Mouse (Mus musculus): ENCODE data around the gene Fstl5. TPM values are rescaled to one million over a fixed set of nuclear protein-coding genes. Genes with fewer than 3 reads are reported as not detected.
"Not testable (repeated sequence)": the region's sequence is repeated elsewhere in the genome, so short reads cannot be mapped to it uniquely, and the experiment has no call there.

Gene Fstl5
- polyA plus RNA-seq, 1 experiment from 2014 or later = 98.6 TPM

DNA sequence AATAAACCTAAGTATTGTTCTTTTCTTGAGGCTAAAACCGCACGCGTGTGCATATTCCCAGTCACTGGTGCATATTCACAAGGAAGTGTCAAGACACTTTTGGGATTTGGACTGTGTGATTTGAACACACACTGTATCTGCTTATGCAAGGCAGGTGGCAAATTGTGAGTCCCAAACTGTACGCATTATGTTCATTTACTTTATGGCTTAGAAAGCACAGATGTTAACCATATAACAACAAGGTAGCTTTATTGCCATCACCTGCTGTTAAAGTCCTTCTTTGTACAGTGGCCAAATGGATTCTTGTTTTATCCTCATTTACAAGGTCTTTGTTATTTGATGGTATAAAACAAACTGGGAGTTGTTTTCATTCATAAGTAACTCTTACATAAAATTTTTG, 295.8 kb downstream of the Fstl5 start:
- Histone ChIP-seq H3K4me3 (ENCODE audit: low read depth, low read length) (no peak overlapping the region), H3K27me3 (ENCODE audit: control insufficient read depth, insufficient read depth, low read length) (no peaks in the 10 kb centered on the region), H3K27ac (ENCODE audit: low read depth, low read length) (no peak overlapping the region), H3K9ac (replicated peaks; ENCODE audit: low read depth, low read length) (no peak overlapping the region), H3K36me3 (ENCODE audit: control insufficient read depth, insufficient read depth, low read length) (no peaks in the 10 kb centered on the region), H3K4me1 (ENCODE audit: control insufficient read depth, insufficient read depth, low read length) (no peaks in the 10 kb centered on the region), H3K4me2 (ENCODE audit: low read depth, low read length) (no peak overlapping the region), H3K9me3 (ENCODE audit: control insufficient read depth, low read length) (no peaks in the 10 kb centered on the region)
- ATAC-seq (ENCODE audit: low read depth) = peak; percentile 66; the same call in 1 of the 2 replicates
- 72% methylated on average over 4 of the region's 4 CpGs for WGBS

DNA sequence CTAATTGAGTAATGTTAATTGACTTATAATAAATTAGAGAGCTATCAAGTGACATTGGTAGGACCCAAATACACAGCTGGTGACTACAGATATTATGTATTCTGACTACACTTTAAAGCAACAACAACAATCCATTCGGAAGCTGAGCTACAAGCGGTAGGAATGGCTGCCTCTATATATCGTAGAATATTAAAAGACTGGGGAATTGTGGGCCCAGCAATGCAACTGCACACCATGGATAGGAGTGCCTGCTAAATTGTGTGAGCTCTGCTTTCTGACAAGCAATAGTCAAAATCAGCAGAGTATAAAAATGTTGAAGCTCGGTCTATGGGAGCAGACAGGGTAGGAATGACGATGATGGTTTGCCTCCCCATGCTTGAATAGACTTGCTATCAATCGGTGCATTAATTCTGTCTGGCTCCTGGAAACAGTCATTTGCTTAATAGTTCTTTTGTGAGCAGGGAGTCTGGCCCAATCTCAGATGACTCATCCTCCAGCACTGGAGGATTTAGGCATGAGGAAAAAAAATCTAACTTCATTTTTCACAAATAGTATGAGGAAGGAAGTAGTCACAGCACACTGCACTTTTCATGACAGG, 354.8 kb downstream of the Fstl5 start:
- Histone ChIP-seq H3K4me3 (ENCODE audit: low read depth, low read length) (no peak overlapping the region), H3K4me2 (ENCODE audit: low read depth, low read length) (no peak overlapping the region), H3K36me3 (ENCODE audit: control insufficient read depth, insufficient read depth, low read length) (no peaks in the 10 kb centered on the region), H3K9me3 (ENCODE audit: control insufficient read depth, low read length) (no peaks in the 10 kb centered on the region), H3K27ac (ENCODE audit: low read depth, low read length) (0 out of 2 replicates have a peak overlapping the region, but pooled peaks have one; percentile 17), H3K9ac (replicated peaks; ENCODE audit: low read depth, low read length) (no peak overlapping the region), H3K4me1 (ENCODE audit: control insufficient read depth, insufficient read depth, low read length) (no peaks in the 10 kb centered on the region), H3K27me3 (ENCODE audit: control insufficient read depth, insufficient read depth, low read length) (no peaks in the 10 kb centered on the region)
- peak; percentile 88 for ATAC-seq (ENCODE audit: low read depth)
- 54% methylated on average over 6 of the region's 6 CpGs for WGBS

DNA sequence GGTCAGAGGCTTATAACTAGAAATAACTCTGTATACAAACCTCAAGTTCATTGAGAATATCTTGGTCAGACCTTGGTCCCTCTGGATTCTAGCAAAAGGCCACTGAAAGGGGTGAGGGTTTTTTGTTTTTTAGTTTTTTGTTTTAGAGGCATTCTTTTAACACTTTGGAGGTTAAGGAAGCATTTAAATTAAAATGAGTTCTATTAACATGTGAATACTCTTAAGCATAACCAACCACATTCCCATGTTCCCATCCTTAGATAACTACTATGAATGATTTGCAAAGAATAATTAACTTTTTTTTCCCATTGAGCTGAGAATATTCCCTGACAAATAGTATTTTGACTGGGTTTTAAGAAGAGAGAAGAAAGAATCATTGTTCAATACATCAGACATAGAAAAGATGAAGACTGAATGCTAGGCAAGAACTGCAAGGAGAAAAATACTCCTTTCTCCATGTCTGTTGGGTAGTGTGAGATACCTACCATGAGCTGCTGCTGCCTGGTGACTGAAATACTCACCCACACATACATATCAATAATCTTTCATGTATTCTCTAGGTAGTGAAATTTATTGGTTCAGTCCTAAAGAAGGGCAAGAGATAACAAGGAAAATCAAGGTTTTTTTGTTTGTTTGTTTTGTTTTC, 393.3 kb downstream of the Fstl5 start:
- Histone ChIP-seq H3K4me2 (ENCODE audit: low read depth, low read length) (no peak overlapping the region), H3K4me1 (ENCODE audit: control insufficient read depth, insufficient read depth, low read length) (no peaks in the 10 kb centered on the region), H3K9ac (replicated peaks; ENCODE audit: low read depth, low read length) (no peak overlapping the region), H3K36me3 (ENCODE audit: control insufficient read depth, insufficient read depth, low read length) (no peaks in the 10 kb centered on the region), H3K4me3 (ENCODE audit: low read depth, low read length) (no peak overlapping the region), H3K27me3 (ENCODE audit: control insufficient read depth, insufficient read depth, low read length) (no peaks in the 10 kb centered on the region), H3K9me3 (ENCODE audit: control insufficient read depth, low read length) (no peaks in the 10 kb centered on the region), H3K27ac (ENCODE audit: low read depth, low read length) (no peak overlapping the region)
- no peak for ATAC-seq (ENCODE audit: low read depth)

DNA sequence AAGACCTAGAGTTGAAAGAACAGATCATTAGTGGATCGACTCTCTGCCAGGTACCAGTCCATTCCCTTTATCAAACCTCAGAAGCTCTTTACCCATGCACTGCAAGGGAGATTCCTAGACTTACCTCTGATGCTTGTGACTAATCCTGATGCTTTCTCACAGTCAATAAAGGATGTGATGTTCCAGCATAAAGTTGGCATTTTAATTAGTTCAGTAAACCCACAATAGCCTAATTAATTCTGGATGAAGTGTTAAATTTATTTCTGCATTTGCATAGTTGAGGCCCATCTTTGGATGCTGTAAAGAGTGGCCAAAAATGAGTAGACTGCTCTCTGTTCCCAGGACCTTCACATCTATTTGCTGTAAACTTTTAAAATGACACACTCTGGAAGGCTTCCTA, 394.1 kb downstream of the Fstl5 start:
- Histone ChIP-seq H3K36me3 (ENCODE audit: control insufficient read depth, insufficient read depth, low read length) (no peaks in the 10 kb centered on the region), H3K4me3 (ENCODE audit: low read depth, low read length) (no peak overlapping the region), H3K27ac (ENCODE audit: low read depth, low read length) (no peak overlapping the region), H3K9me3 (ENCODE audit: control insufficient read depth, low read length) (no peaks in the 10 kb centered on the region), H3K4me2 (ENCODE audit: low read depth, low read length) (no peak overlapping the region), H3K9ac (replicated peaks; ENCODE audit: low read depth, low read length) (no peak overlapping the region), H3K27me3 (ENCODE audit: control insufficient read depth, insufficient read depth, low read length) (no peaks in the 10 kb centered on the region), H3K4me1 (ENCODE audit: control insufficient read depth, insufficient read depth, low read length) (no peaks in the 10 kb centered on the region)
- ATAC-seq (ENCODE audit: low read depth) = no peak
- 71% methylated on average over 1 of the region's 1 CpGs for WGBS

DNA sequence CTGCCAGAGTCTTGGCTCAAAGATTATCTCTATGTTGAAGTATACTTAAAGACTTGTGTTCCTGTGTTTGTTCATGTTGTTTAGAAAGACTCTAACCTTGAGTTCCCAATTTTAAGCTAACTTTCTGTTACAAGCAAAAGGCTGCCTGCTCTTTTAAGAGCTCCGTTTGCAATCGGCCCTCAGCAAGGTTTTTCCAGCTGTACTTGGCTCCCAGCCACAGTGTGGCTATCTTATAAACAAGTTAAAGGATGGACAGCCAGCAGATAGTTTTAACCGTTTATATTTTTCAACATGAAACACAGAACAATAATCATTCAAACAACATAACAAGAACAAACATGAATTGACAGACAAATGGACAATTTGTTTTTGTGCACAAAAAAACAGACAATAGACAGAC, 433.8 kb downstream of the Fstl5 start:
- H3K4me2 ChIP-seq (ENCODE audit: low read depth, low read length); H3K36me3 ChIP-seq (ENCODE audit: control insufficient read depth, insufficient read depth, low read length); H3K27me3 ChIP-seq (ENCODE audit: control insufficient read depth, insufficient read depth, low read length); H3K27ac ChIP-seq (ENCODE audit: low read depth, low read length); ATAC-seq (ENCODE audit: low read depth); H3K9me3 ChIP-seq (ENCODE audit: control insufficient read depth, low read length); H3K4me1 ChIP-seq (ENCODE audit: control insufficient read depth, insufficient read depth, low read length); H3K9ac ChIP-seq (replicated peaks; ENCODE audit: low read depth, low read length); H3K4me3 ChIP-seq (ENCODE audit: low read depth, low read length): not testable (repeated sequence)
- 93% methylated on average over 3 of the region's 3 CpGs for WGBS

DNA sequence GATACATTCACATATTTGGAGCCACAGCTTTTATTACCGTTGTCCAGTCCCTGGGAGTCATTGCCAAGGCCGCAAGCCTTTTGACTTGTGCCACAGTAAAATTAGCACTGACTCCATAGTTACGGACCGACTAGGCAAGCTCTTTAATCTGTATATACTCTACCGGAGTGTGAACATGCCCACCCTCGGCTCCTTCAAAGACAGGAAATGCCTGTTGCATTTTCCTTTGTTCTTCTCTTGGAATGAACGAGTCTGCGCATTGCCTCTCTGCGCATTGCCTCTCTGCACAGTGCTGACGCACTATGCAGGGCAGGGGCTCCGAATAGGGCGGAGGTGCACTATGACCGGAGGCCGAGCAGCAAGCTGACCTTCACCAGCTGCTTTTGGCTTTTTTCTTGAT, 434.7 kb downstream of the Fstl5 start:
- no peak overlapping the region for H3K27ac ChIP-seq (ENCODE audit: low read depth, low read length)
- 95% methylated on average over 14 of the region's 14 CpGs for WGBS
- H3K9ac ChIP-seq (replicated peaks; ENCODE audit: low read depth, low read length) = no peak overlapping the region
- no peaks in the 10 kb centered on the region for H3K27me3 ChIP-seq (ENCODE audit: control insufficient read depth, insufficient read depth, low read length)
- ATAC-seq (ENCODE audit: low read depth) = no peak
- no peaks in the 10 kb centered on the region for H3K36me3 ChIP-seq (ENCODE audit: control insufficient read depth, insufficient read depth, low read length)
- no peak overlapping the region for H3K4me2 ChIP-seq (ENCODE audit: low read depth, low read length)
- H3K9me3 ChIP-seq (ENCODE audit: control insufficient read depth, low read length) = peaks cover 2% of the 10 kb centered on the region; the same call in 1 of the 2 replicates
- no peak overlapping the region for H3K4me3 ChIP-seq (ENCODE audit: low read depth, low read length)
- no peaks in the 10 kb centered on the region for H3K4me1 ChIP-seq (ENCODE audit: control insufficient read depth, insufficient read depth, low read length)

DNA sequence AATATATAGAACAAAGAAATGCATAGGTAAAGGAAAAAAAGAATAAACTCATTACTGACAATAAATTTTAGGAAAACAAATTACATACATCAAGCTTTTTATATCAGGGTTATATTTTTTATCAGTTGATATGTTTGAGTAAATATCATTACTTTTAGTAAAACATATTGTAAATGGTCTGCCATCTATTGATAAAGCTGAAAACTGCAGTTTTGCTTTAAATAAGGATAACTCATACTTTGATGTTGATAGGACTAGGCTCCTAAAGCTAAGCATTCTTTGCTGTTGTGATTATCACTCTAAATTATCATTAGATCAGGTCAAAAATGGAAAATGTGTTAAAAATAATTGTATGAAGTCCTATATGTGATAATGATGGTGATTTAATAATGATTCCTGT, 493.3 kb downstream of the Fstl5 start:
- no peaks in the 10 kb centered on the region for H3K36me3 ChIP-seq (ENCODE audit: control insufficient read depth, insufficient read depth, low read length)
- H3K27ac ChIP-seq (ENCODE audit: low read depth, low read length) = no peak overlapping the region
- no peak for ATAC-seq (ENCODE audit: low read depth)
- no peaks in the 10 kb centered on the region for H3K9me3 ChIP-seq (ENCODE audit: control insufficient read depth, low read length)
- no peak overlapping the region for H3K4me2 ChIP-seq (ENCODE audit: low read depth, low read length)
- no peak overlapping the region for H3K4me3 ChIP-seq (ENCODE audit: low read depth, low read length)
- H3K27me3 ChIP-seq (ENCODE audit: control insufficient read depth, insufficient read depth, low read length) = no peaks in the 10 kb centered on the region
- H3K4me1 ChIP-seq (ENCODE audit: control insufficient read depth, insufficient read depth, low read length) = no peaks in the 10 kb centered on the region
- H3K9ac ChIP-seq (replicated peaks; ENCODE audit: low read depth, low read length) = no peak overlapping the region

DNA sequence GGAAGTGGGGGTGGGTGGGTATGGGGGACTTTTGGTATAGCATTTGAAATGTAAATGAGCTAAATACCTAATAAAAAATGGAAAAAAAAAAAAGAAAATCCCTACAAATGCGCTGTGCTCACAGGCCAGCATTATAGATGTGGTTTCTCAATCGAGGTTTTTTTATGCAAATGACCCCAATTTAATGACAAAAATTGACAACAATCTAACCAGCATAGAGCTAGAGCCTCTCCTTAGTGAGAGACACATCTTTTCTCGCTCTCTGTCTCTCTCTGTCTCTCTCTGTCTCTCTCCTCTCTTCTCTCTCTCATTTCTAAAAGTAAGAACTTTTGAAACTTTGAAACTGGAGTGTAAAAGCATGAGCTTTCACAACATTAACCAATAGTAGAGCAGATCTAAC, 498.4 kb downstream of the Fstl5 start:
- 51% methylated on average over 3 of the region's 3 CpGs for WGBS
- Histone ChIP-seq H3K4me1 (ENCODE audit: control insufficient read depth, insufficient read depth, low read length) (no peaks in the 10 kb centered on the region), H3K9me3 (ENCODE audit: control insufficient read depth, low read length) (no peaks in the 10 kb centered on the region), H3K27ac (ENCODE audit: low read depth, low read length) (no peak overlapping the region), H3K36me3 (ENCODE audit: control insufficient read depth, insufficient read depth, low read length) (no peaks in the 10 kb centered on the region), H3K9ac (replicated peaks; ENCODE audit: low read depth, low read length) (no peak overlapping the region), H3K4me2 (ENCODE audit: low read depth, low read length) (no peak overlapping the region), H3K4me3 (ENCODE audit: low read depth, low read length) (no peak overlapping the region), H3K27me3 (ENCODE audit: control insufficient read depth, insufficient read depth, low read length) (no peaks in the 10 kb centered on the region)
- ATAC-seq (ENCODE audit: low read depth) = 0 out of 2 replicates have a peak, but pooled peaks have one; percentile 34

DNA sequence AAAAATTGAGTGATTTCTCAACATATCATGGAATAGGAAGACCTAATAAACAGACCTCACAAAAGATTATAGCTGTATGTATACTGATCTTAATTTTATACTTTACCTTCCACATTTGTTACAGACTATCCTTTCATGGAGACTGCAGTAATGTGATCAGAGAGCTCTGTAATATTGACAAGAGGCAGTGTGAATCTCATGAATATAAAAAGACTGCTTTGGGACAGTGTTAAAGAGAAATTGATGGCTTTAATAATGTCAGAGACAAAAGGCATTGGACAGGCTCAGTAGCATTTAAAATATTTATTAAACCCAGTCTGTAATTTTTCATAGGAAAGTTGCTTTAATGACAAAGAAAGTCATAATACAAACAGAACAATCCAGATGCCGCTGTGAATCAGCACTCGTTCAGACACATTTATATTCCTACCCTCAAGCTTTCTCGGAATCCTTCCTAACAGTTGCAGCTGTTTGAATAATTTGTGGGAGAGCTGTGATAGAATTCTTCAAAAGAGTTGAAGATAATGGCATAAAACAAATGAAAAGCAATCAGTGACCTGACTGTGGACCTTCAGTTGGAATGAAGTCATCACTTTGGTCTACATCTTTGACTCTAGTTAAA, 499.0 kb downstream of the Fstl5 start:
- no peaks in the 10 kb centered on the region for H3K4me1 ChIP-seq (ENCODE audit: control insufficient read depth, insufficient read depth, low read length)
- no peak overlapping the region for H3K9ac ChIP-seq (replicated peaks; ENCODE audit: low read depth, low read length)
- no peak overlapping the region for H3K4me2 ChIP-seq (ENCODE audit: low read depth, low read length)
- H3K9me3 ChIP-seq (ENCODE audit: control insufficient read depth, low read length) = no peaks in the 10 kb centered on the region
- H3K27me3 ChIP-seq (ENCODE audit: control insufficient read depth, insufficient read depth, low read length) = no peaks in the 10 kb centered on the region
- no peak overlapping the region for H3K4me3 ChIP-seq (ENCODE audit: low read depth, low read length)
- H3K36me3 ChIP-seq (ENCODE audit: control insufficient read depth, insufficient read depth, low read length) = no peaks in the 10 kb centered on the region
- no peak overlapping the region for H3K27ac ChIP-seq (ENCODE audit: low read depth, low read length)
- WGBS = 30% methylated on average over 3 of the region's 3 CpGs
- peak; percentile 81 for ATAC-seq (ENCODE audit: low read depth)
